Mouse (Mus musculus): ENCODE measurements around the gene 1700020N01Rik.

The 1700020N01Rik gene

DNA sequence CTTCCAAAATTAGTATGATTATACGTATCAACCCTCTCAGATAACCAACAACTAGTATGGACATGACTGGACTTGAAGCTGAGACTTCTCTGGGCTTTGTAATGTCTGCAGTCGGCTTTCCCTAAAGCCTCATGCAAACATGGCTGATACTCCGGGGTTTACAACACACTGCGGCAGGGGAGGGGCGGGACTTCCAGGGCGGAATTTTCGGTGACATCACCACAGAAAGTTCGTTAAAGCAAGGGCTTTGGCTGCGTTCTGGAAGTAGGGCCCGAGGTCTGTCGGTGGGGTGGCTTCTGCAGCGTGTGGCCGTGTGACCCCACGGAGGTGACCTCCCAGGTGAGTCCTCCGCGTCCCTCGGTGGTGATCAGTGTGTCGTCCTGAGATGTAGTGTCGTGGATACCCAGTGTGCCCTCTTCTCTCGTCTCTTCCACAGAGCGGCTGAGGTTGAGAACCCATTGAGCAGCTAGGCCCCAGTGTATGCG, at the start of gene 1700020N01Rik:
Gene 1700020N01Rik, plus strand, starts transcription at position 250 of the 485 bp plus-strand sequence.
- DNase-seq (ENCODE audit: inconsistent ontology term): no peak

DNA sequence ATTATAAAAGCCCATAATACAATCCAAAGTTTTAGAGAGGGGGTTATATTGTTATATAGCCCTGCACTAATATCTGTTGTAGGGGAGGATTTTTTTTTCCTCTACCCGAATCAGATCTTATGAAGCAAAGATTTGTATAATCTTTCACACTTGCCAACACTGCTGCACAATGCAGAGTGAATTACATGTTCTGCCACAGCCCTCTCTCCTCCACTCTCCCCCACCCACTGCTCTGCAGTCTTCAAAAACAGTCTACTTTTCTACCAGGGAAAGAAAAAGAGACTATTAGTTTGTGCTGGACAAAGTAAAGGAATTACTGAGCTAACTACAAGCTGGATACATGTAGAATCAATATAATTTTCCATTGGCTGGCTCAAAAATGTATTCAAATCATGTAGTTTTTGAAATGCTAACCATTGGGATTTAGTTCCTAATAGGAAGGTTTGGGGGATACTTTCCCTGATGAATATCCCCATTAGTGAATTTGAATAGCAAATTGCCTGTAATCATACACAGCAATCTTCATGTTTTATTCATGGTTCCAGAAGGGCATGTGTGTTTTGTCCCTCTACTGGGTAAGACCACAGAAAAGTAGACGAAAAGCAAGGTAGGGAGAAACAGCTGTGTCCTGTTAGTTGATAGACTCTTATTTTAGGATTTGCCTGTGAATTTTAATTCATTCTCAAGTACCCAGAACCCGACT, 49.2 kb upstream of the 1700020N01Rik start:
- DNase-seq (ENCODE audit: inconsistent ontology term): no peak

DNA sequence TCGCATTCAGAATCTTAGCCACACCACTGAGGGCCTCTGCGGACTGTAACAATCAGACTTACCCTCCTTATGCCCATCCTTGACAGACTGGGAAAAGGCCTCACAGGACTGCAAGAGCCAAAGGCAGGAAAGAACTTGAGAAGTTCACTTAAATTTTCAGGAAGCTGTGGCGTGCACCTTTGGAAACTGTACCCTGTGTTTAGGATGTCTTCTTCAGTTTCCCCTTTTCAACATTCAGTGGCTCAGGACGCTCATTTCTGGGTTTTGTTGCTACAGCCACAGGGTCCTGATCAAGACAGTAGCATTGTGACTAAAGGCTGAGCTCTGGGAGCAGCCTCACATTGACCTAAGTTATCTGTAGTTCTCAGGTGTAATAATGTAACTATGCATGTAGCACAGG, 48.2 kb upstream of the 1700020N01Rik start:
- DNase-seq (ENCODE audit: inconsistent ontology term): no peak

DNA sequence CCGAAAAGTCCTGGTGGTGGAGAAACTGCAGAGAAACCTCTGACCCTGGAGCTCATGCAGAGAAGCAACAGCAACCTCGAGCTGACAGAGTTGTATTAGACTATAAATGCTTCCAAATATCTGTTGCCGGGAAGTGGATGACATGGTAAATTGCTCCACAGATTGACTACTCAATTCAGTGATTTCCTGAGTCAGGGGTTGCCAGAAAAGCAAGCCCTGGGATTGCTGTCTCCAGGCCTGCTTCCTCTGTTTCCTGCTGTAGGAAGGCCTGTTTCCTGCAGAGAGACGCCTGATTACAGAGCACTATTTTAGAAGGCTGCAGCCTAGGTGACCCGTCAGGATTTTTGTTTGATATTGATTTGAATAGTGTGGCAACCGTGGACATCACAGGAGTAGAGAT, 47.5 kb upstream of the 1700020N01Rik start:
- DNase-seq (ENCODE audit: inconsistent ontology term): no peak

DNA sequence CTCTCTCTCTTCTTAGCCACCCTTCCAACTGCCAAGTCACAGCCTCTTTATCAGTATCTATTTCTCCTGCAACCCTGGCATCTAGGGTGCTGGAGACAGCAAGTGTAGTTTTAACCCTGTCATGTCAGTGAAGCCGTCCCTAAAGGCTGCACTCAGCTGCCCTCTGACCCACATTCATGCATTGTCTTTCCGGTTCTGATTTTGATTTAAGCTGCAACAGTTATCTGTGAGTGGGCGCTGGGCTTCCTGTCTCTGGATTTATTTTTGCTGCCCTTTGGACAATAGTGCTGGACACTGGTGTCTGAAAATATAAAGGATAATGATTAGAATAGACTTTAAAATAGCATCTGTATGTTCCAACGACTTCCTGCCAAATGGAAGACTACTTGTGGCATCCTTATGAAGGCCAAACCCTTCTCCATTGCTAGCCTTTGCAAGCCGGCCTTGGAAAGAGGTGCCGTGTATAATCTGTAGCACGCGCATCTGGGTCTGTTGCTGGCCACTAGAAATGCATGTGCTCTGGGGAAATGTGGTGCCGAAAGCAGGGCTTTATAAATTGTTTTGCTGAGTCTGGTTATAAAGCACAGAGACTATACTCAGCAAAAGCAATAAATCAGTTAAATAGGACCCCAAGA, 44.0 kb upstream of the 1700020N01Rik start:
- DNase-seq (ENCODE audit: inconsistent ontology term): no peak

DNA sequence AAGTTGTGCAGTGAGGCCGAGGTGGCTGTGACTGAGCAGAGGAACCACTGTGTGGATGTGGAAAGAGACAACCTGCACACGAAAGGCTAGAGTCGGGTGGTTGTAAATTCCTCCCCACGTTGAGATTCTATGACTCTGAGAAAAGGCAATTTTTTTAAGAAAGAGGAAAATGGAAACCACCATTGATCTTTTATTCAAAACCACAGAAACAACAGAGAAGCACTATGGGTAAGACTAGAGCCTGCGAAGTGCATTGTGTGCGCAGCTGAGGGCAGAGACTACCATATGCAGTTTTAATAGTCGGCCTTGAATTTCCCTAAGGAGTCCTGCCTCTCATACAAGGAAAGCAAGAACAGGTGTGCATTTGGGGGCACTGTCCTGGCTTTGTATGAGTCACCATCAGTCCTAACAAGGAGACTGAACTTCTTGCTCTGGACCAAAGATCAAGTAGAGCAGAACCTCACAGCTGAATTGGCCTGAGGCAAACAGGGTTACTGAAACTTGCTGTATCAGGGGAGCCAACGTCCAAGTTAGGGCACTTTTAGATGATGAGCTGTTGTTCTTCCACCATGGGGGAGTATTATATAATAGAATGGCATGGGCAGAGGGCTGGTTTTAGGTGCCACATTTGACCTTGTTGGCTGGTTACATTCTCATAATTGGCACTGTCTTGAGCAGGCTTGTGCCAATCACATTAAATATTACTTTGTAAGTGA, 39.8 kb upstream of the 1700020N01Rik start:
- DNase-seq (ENCODE audit: inconsistent ontology term): no peak

DNA sequence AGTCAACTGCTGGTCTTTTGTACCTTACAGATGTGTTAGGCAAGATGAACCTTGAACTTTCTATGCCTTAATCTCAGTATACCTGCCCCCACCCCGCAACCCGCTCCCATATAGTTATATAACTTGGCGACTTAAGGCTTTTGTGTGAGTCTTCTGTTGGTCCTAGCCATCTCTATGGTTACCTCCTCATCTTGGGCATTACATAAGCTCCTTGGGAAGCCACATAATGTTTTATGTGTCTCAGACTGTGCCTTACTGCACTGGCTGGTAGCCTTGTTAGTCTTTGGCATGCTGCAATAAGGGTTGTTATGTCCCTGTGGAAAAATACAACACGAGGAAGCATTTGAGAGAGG, 39.3 kb upstream of the 1700020N01Rik start:
- no peak for DNase-seq (ENCODE audit: inconsistent ontology term)

DNA sequence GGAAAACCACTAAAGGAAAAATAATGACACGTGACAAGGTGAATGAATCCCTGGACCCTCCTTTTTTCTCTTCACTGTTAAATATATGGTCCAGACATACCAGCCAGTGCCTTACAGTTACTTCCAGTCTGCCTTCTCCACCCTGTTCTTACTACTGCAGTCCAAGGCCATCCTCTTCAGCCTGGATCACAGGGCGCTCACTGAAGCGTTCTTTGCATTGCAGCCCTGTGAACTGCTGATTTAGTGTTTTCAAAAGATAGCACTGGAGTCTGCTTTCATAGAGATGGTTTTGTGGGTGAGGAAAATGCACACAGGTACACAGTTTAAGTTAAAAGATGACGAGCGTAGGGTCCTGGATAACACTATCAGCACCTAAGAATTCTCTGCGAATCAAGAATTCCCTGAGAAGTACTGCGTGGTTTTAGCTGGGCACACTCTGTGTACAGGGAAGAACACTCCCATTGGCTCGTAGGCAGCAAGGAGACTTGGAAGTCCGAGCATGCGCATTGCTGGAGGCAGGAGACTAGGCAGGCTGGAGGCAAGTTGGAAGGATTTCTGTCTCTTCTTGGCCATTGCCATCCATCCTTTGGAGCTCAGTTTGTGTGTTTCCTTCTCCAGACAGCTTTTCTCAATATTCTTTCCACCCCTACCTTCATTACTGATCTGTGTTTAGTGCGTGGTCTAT, 37.9 kb upstream of the 1700020N01Rik start:
- DNase-seq (ENCODE audit: inconsistent ontology term): no peak

DNA sequence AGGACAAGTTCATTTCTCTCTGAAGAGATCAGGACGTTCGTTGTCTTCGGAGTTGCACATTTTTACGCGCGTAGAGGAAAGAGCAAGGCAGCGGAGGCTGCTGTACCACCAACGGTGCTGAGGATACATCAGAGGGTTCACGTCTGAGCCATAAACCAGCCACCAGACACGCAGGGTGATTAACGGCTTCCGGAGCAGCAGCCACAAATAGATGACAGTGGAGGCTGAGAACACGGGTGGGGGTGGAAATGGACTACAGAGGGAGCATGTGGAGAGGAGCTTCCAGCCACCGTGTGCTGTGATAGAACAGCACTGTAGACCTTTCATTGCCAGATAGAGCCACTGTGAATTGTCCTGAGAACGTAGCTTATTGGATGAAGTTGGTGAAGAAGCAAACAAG, 33.2 kb upstream of the 1700020N01Rik start:
- DNase-seq (ENCODE audit: inconsistent ontology term): no peak

DNA sequence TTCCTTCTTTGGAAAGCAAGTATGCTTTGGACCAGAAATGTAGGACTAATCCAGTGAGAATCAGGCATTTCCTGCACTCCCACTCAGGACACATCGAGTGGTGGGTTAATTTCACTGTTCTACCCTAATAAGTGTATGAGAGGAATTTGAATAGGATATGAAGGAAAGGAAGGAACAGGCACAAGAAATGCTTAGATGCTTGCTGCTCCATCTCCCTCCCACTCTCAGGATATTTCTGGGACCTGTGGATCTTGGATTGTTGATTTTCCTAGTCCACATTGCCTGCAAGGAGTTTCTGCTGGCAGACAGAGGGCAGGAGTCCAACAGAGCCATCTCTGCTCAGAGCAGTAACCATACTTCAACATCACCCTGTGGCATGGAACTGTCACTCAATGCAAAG, 31.8 kb upstream of the 1700020N01Rik start:
- no peak for DNase-seq (ENCODE audit: inconsistent ontology term)

DNA sequence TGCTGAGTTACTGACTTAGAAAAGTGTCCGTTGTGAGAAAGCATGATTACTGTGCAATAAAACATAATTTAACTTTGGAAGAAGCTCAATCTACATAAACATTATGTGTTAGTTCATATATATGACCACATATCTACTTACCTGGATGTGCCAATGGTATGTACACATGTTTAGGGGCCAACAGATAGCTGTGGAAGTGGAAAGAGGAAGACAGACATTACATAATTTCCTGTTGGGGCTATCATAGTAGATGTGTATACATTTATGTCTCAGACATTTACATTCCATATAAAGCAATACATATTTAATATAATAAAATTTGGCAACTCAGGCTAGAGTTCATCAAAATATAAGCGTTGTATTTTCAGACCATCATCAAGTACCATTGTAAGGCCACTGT, 29.5 kb upstream of the 1700020N01Rik start:
- no peak for DNase-seq (ENCODE audit: inconsistent ontology term)

DNA sequence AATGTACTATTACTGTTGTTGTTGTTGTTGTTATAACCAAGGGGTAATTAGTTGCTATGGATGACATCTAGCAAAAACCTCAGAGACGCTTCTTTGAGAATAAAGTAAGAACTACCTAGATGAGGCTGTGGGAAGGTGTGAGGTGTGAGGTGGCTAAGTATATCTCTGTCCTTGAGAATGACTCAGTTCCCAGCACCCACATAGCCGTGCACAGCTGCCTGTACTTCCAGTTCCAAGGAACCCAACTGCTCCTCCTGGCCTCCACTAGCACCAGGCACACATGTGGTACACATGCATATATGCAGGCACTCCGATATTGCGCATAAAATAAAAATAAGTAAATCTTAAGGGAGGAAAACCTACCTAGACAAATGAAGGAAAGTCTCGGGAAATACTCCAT, 28.8 kb upstream of the 1700020N01Rik start:
- DNase-seq (ENCODE audit: inconsistent ontology term): no peak

DNA sequence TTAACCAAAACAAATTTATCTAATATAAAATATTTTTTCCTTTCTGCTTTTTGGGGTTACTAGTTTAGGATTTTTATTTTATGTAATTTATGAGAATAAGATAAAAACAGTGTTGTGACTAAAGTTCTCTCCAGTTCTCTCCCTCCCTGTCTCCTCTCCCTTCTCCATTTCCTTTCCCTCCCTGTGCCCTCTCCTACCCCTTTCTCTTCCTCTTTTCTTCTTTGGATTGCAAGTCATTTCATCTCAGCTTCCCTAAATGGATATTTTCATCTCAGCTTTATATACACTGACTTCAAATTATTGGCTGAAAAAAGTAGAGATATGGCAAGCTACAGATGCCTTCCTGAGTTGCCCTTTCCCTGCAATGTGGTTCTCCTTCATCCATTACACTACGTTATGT, 26.9 kb upstream of the 1700020N01Rik start:
- DNase-seq (ENCODE audit: inconsistent ontology term): no peak

DNA sequence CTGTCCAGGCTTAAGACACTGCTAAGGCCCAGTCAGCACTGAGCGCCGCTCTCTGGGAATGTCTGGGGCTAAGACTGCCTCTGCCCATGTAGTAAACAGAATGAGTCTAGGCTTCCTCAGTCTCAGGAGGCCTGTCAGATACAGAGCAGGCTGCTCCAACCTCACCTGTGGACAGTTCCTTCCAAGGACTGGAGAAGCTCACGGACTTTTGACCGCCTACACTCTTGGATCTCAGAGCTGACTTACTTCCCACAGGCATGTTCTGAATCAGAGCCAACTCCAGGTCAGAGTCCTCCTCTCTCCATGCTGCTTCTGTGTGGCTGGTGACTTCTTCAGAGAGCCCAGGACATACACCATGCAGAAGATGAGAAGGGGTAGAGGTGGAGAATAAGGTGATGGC, 21.3 kb upstream of the 1700020N01Rik start:
- no peak for DNase-seq (ENCODE audit: inconsistent ontology term)

DNA sequence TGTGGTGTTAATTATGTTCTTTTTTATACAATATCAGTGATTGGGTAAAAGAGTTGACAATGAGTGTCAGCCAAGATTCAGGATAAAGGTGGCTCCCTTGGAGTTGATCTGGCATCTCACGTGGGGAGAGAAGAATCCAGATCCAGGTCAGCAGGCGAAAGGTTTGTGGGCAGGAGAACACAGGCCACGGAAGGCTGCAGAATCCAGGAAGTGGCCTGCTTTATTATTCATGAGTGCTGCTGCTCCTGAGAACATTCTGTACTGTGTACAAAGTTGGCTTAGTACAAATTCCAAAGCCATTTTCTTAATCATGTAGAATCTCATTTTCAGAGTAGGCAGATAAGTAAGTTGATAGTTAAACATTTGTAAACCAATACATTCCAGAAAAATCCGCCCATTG, 19.2 kb upstream of the 1700020N01Rik start:
- peak; percentile 41 for DNase-seq (ENCODE audit: inconsistent ontology term)

DNA sequence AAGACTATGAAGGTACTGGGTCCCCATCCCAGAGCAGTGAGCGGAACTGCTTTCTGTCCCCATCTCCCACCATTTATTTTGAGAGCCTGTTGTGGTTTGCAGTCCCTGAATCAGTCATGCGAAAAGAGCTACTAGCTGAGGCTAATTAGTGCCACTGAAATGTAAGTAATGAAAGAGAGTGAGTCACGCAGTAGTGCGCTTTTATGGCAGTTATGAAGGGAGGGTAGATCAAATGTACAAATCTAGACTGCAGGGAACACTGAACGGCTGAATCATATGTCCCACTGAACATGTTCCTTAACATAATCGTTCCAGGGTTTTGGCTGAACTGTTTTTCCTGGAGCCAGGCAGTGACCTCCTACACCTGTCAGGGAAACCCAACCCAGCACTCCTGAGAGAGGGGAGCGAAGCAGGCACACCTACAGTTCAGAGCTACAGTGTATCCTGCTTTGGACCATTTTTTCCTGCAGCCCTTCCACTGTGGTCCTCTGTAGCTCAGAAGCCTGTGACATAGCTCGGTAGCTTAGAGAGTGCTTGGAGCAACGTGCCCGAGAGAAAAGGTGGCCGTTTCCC, 17.1 kb upstream of the 1700020N01Rik start:
- DNase-seq (ENCODE audit: inconsistent ontology term): peak; percentile 82

DNA sequence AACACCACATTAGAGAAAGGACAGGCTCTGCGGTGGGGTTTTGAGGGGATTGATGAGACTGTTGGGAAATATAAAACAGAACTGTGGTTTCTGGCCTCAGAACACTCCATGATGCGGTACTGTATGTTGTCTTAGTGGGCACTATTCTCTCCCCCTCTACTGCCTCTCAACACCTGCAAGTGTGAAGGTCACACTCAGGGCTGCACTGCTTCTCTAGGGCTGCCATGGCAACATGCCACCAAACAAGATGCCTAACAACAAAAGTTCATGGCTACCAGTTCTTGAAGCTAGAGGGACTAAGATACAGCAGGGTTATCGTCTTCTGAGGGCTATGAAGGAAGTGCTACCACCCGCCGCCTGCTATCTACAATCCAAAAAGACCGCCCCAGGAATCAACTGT, 15.1 kb upstream of the 1700020N01Rik start:
- no peak for DNase-seq (ENCODE audit: inconsistent ontology term)

DNA sequence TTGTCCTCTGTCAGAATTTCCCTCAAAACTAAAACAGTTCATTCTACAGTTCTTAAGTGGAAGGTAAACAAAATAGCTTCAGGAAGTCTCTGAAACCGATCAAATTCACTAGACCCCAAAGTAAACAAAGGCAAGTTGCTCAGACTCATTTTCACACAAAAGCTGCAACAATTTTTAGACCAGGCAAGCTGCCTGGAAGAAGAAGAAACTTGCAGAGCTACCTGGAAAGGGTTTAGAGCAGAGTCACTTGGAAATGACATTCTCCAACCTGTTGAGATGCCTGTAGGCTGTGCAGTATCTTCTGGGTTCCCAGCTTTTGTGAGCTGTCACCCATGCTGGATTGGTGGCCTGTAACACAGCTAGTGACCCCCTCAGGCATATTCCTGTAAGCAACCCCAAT, 11.4 kb upstream of the 1700020N01Rik start:
- no peak for DNase-seq (ENCODE audit: inconsistent ontology term)

DNA sequence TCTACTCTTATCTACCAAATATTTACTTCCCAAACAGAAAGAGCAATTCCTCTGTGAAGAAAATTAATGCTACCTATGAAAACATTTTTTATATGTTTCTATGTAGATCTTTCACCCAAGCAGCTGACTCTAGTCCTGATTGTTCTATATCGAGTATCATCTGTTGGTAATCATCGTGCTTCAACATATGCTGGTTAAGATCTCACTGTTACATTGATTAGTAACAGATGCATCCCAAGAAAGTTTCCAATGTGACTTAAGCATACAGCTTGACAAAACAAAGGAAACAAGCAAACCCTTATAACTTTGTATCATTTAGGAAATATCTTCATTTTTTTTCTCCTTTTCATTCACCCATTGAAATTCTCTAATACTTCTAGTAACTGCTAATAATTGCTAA, 5.9 kb upstream of the 1700020N01Rik start:
- DNase-seq (ENCODE audit: inconsistent ontology term): no peak

DNA sequence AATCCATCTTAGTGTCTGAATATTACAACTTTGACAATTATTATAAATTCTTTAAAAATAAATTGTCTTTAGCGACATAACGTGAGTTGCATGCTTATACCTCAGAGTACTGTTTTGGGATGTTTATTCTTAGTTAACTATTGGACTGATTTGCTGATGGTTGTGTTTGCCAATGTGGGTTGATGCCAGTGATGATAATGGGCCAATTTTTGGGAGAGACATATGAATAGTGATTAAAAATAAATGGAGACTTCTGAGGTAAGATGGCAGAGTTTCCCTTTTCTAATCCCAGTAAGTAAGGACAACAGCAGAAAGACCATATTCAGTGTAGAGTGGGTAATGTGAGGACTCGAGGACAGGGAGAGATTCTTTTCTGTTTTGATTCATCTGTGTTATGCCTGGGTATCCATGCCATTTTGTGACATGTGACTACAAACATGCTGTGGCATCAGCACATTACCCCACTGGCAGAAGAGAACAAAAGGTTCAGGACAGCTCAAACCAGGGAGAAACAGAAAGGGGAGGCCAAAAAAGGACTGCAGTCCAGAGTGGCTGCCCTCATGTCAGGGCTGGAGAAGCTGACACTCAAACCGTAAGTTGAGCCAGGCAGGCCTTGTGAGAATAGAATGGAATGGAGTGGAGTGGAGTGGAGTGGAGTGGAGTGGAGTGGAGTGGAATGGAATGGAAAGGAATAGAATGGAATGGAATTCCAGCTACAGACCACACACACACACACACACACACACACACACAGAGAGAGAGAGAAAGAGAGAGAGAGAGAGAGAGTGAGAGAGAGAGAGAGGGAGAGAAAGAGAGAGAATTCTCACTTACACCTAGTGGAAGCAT, 4.7 kb upstream of the 1700020N01Rik start:
- DNase-seq (ENCODE audit: inconsistent ontology term): no peak

DNA sequence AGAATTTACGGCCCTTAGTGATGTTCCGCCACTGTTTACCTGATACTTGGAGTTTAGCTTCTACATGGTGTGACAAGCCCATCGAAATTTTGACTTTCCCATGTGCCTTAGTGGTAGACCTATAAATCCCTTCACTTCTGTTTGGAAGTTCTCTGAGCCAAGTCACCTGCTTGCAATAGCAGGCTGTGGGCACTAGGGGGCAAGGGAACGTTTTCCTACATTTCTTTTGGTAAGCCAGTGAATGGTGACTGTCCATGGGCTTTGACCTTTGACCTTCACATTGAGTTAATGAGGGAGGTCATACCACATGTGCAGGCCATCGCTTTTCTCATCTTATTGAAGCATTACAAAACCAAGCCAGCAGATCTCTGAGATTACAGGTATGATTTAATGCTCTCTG, 8.0 kb downstream of the 1700020N01Rik start:
- no peak for DNase-seq (ENCODE audit: inconsistent ontology term)

All from Muller cell, postnatal 12 days (primary cell).